Mouse (Mus musculus) kidney, postnatal 0 days (tissue): ENCODE data around the gene Col6a2. TPM values are rescaled to one million over a fixed set of nuclear protein-coding genes. Genes with fewer than 3 reads are reported as not detected.

Experiments used
- ATAC-seq: fragments of 200-750 bp; cut with Nextera tagmentation; replicated peaks from 2 replicates; pipeline ENCODE4 v1.8.0; 2017; ENCODE audit warnings: low read depth, moderate number of reproducible peaks, moderate TSS enrichment, moderate library complexity; ENCODE audit not compliant: low FRiP score
- DNase-seq: peaks from one replicate; pipeline ENCODE4 v3.0.0-alpha.2; 2016; ENCODE audit warnings: low spot score
- H3K27ac ChIP-seq: fragments of 300-500 bp; sonication (generic); 2 replicates; pipeline ENCODE4 v1.5.1; 2014; ENCODE audit warnings: mild to moderate bottlenecking
- H3K27me3 ChIP-seq: fragments of 300-500 bp; sonication (generic); 2 replicates; pipeline ENCODE4 v1.6.1; 2014; ENCODE audit warnings: low read length, mixed read lengths; ENCODE audit not compliant: insufficient read depth
- H3K36me3 ChIP-seq: fragments of 300-500 bp; sonication (generic); 2 replicates; pipeline ENCODE4 v1.6.1; 2014; ENCODE audit warnings: low read length, mixed read lengths; ENCODE audit not compliant: insufficient read depth
- H3K4me1 ChIP-seq: fragments of 300-500 bp; sonication (generic); replicated peaks from 2 replicates; pipeline ENCODE4 v1.6.1; 2014; ENCODE audit warnings: antibody characterized with exemption, low read length, mixed read lengths; ENCODE audit not compliant: insufficient read depth
- H3K4me2 ChIP-seq: fragments of 300-500 bp; sonication (generic); 2 replicates; pipeline ENCODE4 v1.6.1; 2014; ENCODE audit warnings: mild to moderate bottlenecking, low read length, moderate library complexity, mixed read lengths
- H3K4me3 ChIP-seq: fragments of 300-500 bp; sonication (generic); replicated peaks from 2 replicates; pipeline ENCODE4 v1.5.1; 2014; ENCODE audit warnings: low read depth, low read length
- H3K9ac ChIP-seq: fragments of 300-500 bp; sonication (generic); 2 replicates; pipeline ENCODE4 v1.6.1; 2014; ENCODE audit warnings: low read depth, low read length
- H3K9me3 ChIP-seq: fragments of 300-500 bp; sonication (generic); replicated peaks from 2 replicates; pipeline ENCODE4 v1.6.1; 2016; ENCODE audit warnings: low read length, inconsistent platforms, mixed read lengths
- CTCF ChIP-seq: IDR thresholded peaks from 2 replicates; pipeline ENCODE4 v1.5.1; 2016; ENCODE audit warnings: antibody characterized with exemption, low read depth, mild to moderate bottlenecking, moderate library complexity
- WGBS: fragments of 180-500 bp; shearing (Covaris S2); extraction: QIAGEN DNeasy Blood & Tissue Kit; methylation state at CpG from one replicate; pipeline ENCODE4 v1.1.7; 2014; 5-methylcytosine and 5-hydroxymethylcytosine counted together
- polyA plus RNA-seq: library from polyadenylated mRNA; unstranded; fragments of >200 nt; fragmentation: Nextera tagmentation; extraction: Ambion mirVana; gene quantifications from 2 replicates; pipeline ENCODE4 v1.2.1, GENCODE M21; 2015

Col6a2 gene
- polyA plus RNA-seq, 1 experiment from 2014 or later, result 63.9 TPM

DNA sequence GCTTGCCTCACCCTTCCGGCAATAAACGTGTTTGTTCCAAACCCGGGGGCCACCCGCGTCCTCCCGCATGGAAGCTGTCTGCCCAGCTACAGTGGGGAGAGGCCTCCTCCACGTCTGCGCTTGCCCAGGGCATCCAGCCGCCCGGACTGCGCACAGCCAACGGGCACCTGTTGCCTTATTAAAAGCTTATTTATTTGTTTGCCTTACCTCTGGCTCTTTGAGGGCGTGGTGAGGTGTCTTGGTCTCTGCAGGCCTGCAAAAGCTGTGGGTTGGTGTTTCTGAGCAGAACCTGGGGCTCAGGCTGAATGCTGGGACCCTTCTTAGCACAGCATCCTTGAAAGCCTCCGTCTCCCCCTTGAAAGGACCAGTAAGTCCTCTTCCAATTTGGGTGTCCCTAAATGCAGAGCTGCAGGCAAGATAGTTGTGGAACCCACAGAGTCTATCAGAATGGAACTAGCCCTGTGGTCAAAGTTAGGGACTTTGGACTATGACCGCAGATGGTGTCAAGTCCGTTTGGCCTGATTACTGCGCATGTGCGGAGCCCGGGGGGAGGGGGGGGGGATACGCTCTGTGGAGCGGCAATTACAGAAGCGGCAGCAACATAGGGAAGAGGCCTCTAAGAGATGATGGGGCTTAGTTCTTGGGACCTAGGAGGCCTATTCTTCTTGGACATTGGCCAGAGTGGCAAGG is 53.3 kb downstream of the Col6a2 start:
- DNase-seq (no peak), ATAC-seq (no peak)
- no peak for TF ChIP-seq CTCF
- no peak overlapping the region for H3K9ac ChIP-seq
- H3K4me2 ChIP-seq, result no peak overlapping the region
- H3K9me3 ChIP-seq, result no peaks in the 10 kb centered on the region
- 87% methylated on average over 22 of the region's 22 CpGs for WGBS
- no peak overlapping the region for H3K4me3 ChIP-seq
- H3K27me3 ChIP-seq, result no peaks in the 10 kb centered on the region
- H3K4me1 ChIP-seq, result no peaks in the 10 kb centered on the region
- H3K27ac ChIP-seq, result no peak overlapping the region
- no peaks in the 10 kb centered on the region for H3K36me3 ChIP-seq

DNA sequence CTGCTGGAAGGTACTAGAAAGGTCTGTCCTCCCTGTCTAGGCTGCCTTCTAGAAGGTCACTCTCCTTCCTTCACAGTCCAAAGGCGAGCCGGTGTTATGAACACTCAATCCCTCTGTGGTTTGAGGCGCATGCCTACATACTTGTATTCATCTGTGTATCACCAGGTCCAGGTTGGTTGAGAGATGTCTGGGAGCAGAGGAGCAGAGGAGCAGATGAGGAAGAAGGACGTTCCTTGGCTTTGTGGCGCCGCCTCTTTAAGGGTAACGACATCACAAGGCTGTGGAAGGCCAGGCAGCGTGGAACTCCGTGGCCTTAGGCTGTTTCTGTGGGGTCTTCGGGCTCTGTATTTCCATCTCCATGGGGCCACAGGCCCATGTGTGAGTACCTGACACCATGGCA is 61.5 kb downstream of the Col6a2 start, which contains the start of gene Spatc1l:
Gene Spatc1l, plus strand, starts transcription at position 301 of the 400 bp plus-strand sequence.
- ATAC-seq (no peak), DNase-seq (no peak)
- H3K9me3 ChIP-seq, result no peaks in the 10 kb centered on the region
- H3K4me1 ChIP-seq, result no peaks in the 10 kb centered on the region
- H3K9ac ChIP-seq, result no peak within 1 kb of the TSS
- no peaks in the 10 kb centered on the region for H3K27me3 ChIP-seq
- H3K27ac ChIP-seq, result no peak within 1 kb of the TSS
- 87% methylated on average over 10 of the region's 10 CpGs for WGBS
- no peak within 1 kb of the TSS for H3K4me3 ChIP-seq
- no peak within 1 kb of the TSS for H3K4me2 ChIP-seq
- H3K36me3 ChIP-seq, result no peaks in the 10 kb centered on the region
- TF ChIP-seq CTCF, result no peak

DNA sequence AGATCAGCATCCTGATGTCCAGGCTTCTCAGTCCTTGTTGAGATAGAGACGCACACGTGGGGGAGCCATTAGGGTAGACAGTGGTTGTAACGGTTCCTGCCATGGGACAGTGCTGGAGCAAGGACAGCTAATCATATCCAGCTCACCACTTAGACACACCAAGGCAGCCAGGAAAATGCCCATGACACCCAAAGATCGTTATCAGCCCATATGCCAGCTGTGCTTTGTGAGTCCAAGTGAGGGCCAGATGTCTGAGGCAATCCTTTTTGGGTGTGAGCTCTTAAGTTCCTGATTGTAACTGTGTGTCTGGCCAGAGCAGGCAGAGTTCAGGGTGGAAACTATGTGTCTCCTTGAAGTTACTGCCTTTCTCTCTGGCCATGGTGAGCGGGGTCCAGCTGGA is 69.4 kb downstream of the Col6a2 start:
- peaks cover 41% of the 10 kb centered on the region for H3K36me3 ChIP-seq
- ATAC-seq, result no peak

DNA sequence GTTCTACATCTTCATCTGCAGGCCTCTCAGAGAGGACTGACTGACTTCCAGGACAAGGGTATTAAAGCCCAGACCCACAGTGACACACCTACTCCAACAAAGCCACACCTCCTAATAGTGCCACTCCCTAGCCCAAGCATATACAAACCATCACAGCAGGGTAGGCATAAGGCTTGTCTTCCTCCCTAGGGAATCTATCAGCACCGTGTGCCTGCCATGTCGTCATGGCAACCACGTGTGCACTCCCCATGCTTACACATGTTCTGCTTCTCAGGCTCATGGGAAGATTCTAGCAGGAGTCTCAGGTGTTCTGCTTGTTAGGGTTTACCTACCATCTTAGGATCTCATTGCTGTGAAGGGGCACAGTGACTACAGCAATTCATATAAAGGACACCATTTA is 71.9 kb downstream of the Col6a2 start:
- DNase-seq (no peak), ATAC-seq (no peak)
- H3K9me3 ChIP-seq, result no peaks in the 10 kb centered on the region
- no peak overlapping the region for H3K27ac ChIP-seq
- no peaks in the 10 kb centered on the region for H3K4me1 ChIP-seq
- peaks cover 51% of the 10 kb centered on the region for H3K36me3 ChIP-seq
- H3K27me3 ChIP-seq, result no peaks in the 10 kb centered on the region
- H3K4me2 ChIP-seq, result no peak overlapping the region
- 82% methylated on average over 3 of the region's 3 CpGs for WGBS
- H3K4me3 ChIP-seq, result no peak overlapping the region
- TF ChIP-seq CTCF, result no peak
- no peak overlapping the region for H3K9ac ChIP-seq

More for the DNA sequence above, 69.4 kb downstream of the Col6a2 start:
- H3K4me3 ChIP-seq, result no peak overlapping the region
- no peak overlapping the region for H3K4me2 ChIP-seq
- TF ChIP-seq CTCF, result no peak
- no peak for DNase-seq
- H3K27me3 ChIP-seq, result no peaks in the 10 kb centered on the region
- H3K9ac ChIP-seq, result no peak overlapping the region
- H3K27ac ChIP-seq, result no peak overlapping the region
- no peaks in the 10 kb centered on the region for H3K4me1 ChIP-seq
- H3K9me3 ChIP-seq, result no peaks in the 10 kb centered on the region
- 88% methylated on average over 5 of the region's 5 CpGs for WGBS

DNA sequence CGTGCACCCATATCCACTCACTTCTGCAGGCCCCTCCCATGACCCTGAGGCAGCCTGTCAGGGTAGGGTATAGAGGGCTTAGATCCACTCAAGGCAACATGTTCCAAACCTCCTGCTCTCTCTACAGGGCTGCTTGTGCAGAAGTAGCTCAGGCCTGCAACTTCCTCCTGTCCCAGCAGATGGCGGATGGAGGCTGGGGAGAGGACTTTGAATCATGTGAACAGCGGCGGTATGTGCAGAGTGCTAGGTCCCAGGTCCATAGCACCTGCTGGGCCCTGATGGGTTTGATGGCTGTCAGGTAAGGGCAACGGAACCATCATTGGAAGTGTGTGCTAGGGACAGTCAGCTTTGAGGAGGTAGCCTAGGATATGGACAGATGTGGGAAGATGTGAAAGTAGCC is 73.0 kb downstream of the Col6a2 start:
- H3K9me3 ChIP-seq, result no peaks in the 10 kb centered on the region
- peaks cover 57% of the 10 kb centered on the region for H3K36me3 ChIP-seq
- H3K4me1 ChIP-seq, result no peaks in the 10 kb centered on the region
- no peak for ATAC-seq
- no peaks in the 10 kb centered on the region for H3K27me3 ChIP-seq
- 89% methylated on average over 5 of the region's 5 CpGs for whole genome bisulfite sequencing
- TF ChIP-seq CTCF, result peak; percentile 56
- H3K4me2 ChIP-seq, result no peak overlapping the region
- H3K9ac ChIP-seq, result no peak overlapping the region
- no peak for DNase-seq
- no peak overlapping the region for H3K27ac ChIP-seq
- no peak overlapping the region for H3K4me3 ChIP-seq

DNA sequence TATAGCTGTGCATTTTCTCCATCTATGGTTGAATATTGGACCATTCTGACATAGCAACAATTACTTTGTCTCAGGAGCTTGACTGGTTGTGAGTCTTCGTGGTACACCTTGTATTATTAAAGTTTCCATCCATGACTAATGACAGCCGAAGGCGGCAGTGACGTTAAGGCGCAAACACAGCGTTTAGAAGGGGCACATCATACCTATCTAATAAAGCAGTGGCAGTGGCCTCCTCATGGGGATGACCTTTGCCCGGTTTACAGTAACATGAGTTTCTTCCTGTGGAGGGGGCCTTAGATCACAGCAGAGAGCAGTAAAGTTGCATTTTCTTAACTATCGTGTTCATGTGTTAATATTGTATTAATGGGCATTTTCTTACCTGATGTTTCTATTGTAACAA is 75.2 kb downstream of the Col6a2 start:
- no peak for TF ChIP-seq CTCF
- H3K4me2 ChIP-seq, result no peak overlapping the region
- no peaks in the 10 kb centered on the region for H3K4me1 ChIP-seq
- H3K9me3 ChIP-seq, result no peaks in the 10 kb centered on the region
- WGBS, result 89% methylated on average over 8 of the region's 8 CpGs
- H3K4me3 ChIP-seq, result no peak overlapping the region
- no peak for DNase-seq
- peaks cover 59% of the 10 kb centered on the region for H3K36me3 ChIP-seq
- ATAC-seq, result no peak
- no peaks in the 10 kb centered on the region for H3K27me3 ChIP-seq
- H3K27ac ChIP-seq, result no peak overlapping the region
- no peak overlapping the region for H3K9ac ChIP-seq

DNA sequence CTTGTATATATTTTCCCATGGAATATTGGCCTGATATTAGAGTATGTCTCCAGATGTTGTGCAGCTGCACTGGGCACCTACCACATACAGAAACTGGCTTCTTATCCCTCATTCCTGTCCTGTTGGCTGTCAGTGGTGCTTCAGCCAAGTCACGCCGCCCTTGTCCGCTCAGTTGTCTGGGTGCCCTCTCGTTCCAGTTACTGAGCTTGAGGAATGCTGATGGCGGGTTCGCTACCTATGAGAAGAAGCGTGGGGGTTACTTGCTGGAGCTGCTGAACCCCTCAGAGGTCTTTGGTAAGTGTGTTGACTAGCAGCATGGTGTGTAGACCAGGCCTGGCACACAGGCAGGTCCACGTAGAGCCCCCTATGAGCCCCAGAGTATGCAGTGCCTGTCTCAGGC is 76.9 kb downstream of the Col6a2 start:
- no peak for TF ChIP-seq CTCF
- Histone ChIP-seq H3K9me3 (no peaks in the 10 kb centered on the region), H3K9ac (no peak overlapping the region), H3K27ac (no peak overlapping the region), H3K4me3 (no peak overlapping the region), H3K4me1 (no peaks in the 10 kb centered on the region), H3K27me3 (no peaks in the 10 kb centered on the region), H3K36me3 (peaks cover 61% of the 10 kb centered on the region), H3K4me2 (no peak overlapping the region)
- 61% methylated on average over 8 of the region's 8 CpGs for WGBS
- ATAC-seq (0 out of 2 replicates have a peak, but pooled peaks have one; percentile 29), DNase-seq (peak; percentile 25)

Other genes starting within 250 kb of the Col6a2 start
- not detected in 2 replicates for gene AC141477.1, start 183.2 kb downstream of the Col6a2 start, polyA plus RNA-seq
- gene Pcnt, start 180.8 kb downstream of the Col6a2 start, polyA plus RNA-seq, result 7.9 and 8.2 TPM in 2 replicates
- not detected in 2 replicates for gene 2610028H24Rik, start 174.5 kb downstream of the Col6a2 start, polyA plus RNA-seq
- 41.6 and 45.9 TPM in 2 replicates for gene Mcm3ap, start 154.7 kb downstream of the Col6a2 start, polyA plus RNA-seq
- gene Ybey, start 154.5 kb downstream of the Col6a2 start, polyA plus RNA-seq, result 5.4 and 5.9 TPM in 2 replicates
- 13.0 and 16.6 TPM in 2 replicates for gene Lss, start 92.0 kb downstream of the Col6a2 start, polyA plus RNA-seq
- not detected in 2 replicates for gene Spatc1l, start 61.4 kb downstream of the Col6a2 start, polyA plus RNA-seq
- 0.20 and 0.38 TPM in 2 replicates for gene Ftcd, start 48.0 kb downstream of the Col6a2 start, polyA plus RNA-seq
- gene Col6a1, start 102.5 kb upstream of the Col6a2 start, polyA plus RNA-seq, result 80.9 and 81.3 TPM in 2 replicates